Mouse (Mus musculus) CH12.LX (cell line): ENCODE results near the gene Hdac5. TPM values are rescaled to one million over a fixed set of nuclear protein-coding genes. Genes with fewer than 3 reads are reported as not detected.

ENCODE experiments used
- DNase-seq: peaks from one replicate; pipeline ENCODE4 v3.0.0-alpha.2; 2013; ENCODE audit errors: extremely low read depth
- H3K27ac ChIP-seq: 2 replicates; pipeline ENCODE4 v1.5.1; 2012; ENCODE audit warnings: low read depth, mild to moderate bottlenecking, control low read depth, moderate library complexity; ENCODE audit not compliant: insufficient read depth
- H3K27me3 ChIP-seq: replicated peaks from 2 replicates; pipeline ENCODE3; 2012; ENCODE audit warnings: inconsistent platforms
- H3K36me3 ChIP-seq, 2 experiments: replicated peaks in 1 of 2; 2 replicates each; pipeline versions ENCODE3 to v1.6.1; 2012; ENCODE audit warnings: inconsistent platforms in 1 of 2, low read length in 1 of 2, mild to moderate bottlenecking in 1 of 2, mixed read lengths in 1 of 2, moderate library complexity in 1 of 2; ENCODE audit not compliant: control insufficient read depth in 1 of 2, insufficient read depth in 1 of 2
- H3K4me1 ChIP-seq, 2 experiments: 2 replicates each; pipeline ENCODE4 v1.6.1; 2012; ENCODE audit warnings: inconsistent platforms in 1 of 2, moderate library complexity in 1 of 2; ENCODE audit not compliant: insufficient read depth in 2 of 2, control insufficient read depth in 1 of 2
- H3K4me2 ChIP-seq: 2 replicates; pipeline ENCODE4 v1.6.1; 2012; ENCODE audit warnings: low read depth, mild to moderate bottlenecking, control low read depth; ENCODE audit not compliant: poor library complexity, insufficient read depth, severe bottlenecking
- H3K4me3 ChIP-seq, 3 experiments: fragments of 150-350 bp in 1 of 3; sonication (generic) in 1 of 3; replicated peaks in 1 of 3; 2 replicates each; pipeline versions ENCODE3 to v1.5.1; 2011 to 2012; ENCODE audit warnings: low read depth in 2 of 3, low read length in 2 of 3, mild to moderate bottlenecking in 2 of 3, moderate library complexity in 2 of 3, control low read depth in 1 of 3, improper control_type of control experiment in 1 of 3, inconsistent platforms in 1 of 3, mixed read lengths in 1 of 3; ENCODE audit not compliant: poor library complexity in 1 of 3
- H3K79me2 ChIP-seq: replicated peaks from 2 replicates; pipeline ENCODE4 v1.6.1; 2012; ENCODE audit warnings: mild to moderate bottlenecking, moderate library complexity; ENCODE audit not compliant: control insufficient read depth, poor library complexity, insufficient read depth, severe bottlenecking; ENCODE audit errors: extremely low read depth
- H3K9ac ChIP-seq: 2 replicates; pipeline ENCODE4 v1.6.1; 2012; ENCODE audit warnings: low read depth, mild to moderate bottlenecking, control low read depth, moderate library complexity; ENCODE audit not compliant: insufficient read depth
- H3K9me3 ChIP-seq: replicated peaks from 2 replicates; pipeline ENCODE3; 2012; ENCODE audit warnings: low read length, inconsistent platforms, mixed read lengths
- BHLHE40 ChIP-seq: IDR thresholded peaks from 2 replicates; pipeline ENCODE4 v1.6.1; 2011; ENCODE audit warnings: mild to moderate bottlenecking, low read depth, low read length, improper control_type of control experiment
- CHD2 ChIP-seq: IDR thresholded peaks from 2 replicates; pipeline ENCODE4 v1.6.1; 2011; ENCODE audit warnings: low read length, improper control_type of control experiment
- CTCF ChIP-seq, 2 experiments: IDR thresholded peaks in 1 of 2; conservative IDR thresholded peaks in 1 of 2; 2 replicates each; pipeline ENCODE4 v1.5.1; 2011 to 2012; ENCODE audit warnings: low read depth in 2 of 2, low read length in 2 of 2, improper control_type of control experiment in 1 of 2, inconsistent platforms in 1 of 2, mild to moderate bottlenecking in 1 of 2, moderate library complexity in 1 of 2
- ETS1 ChIP-seq: conservative IDR thresholded peaks from 2 replicates; pipeline ENCODE4 v1.6.1; 2012; ENCODE audit warnings: low read depth, mild to moderate bottlenecking, inconsistent platforms, low read length, improper control_type of control experiment, moderate library complexity
- GABPA ChIP-seq: IDR thresholded peaks from 2 replicates; pipeline ENCODE4 v1.6.1; 2012; ENCODE audit warnings: low read depth, low read length, improper control_type of control experiment, inconsistent platforms; ENCODE audit not compliant: insufficient replicate concordance
- HCFC1 ChIP-seq: IDR thresholded peaks from 2 replicates; pipeline ENCODE4 v1.6.1; 2012; ENCODE audit warnings: low read depth, mild to moderate bottlenecking, inconsistent platforms, low read length, improper control_type of control experiment
- JUN ChIP-seq: IDR thresholded peaks from 2 replicates; pipeline ENCODE4 v1.6.1; 2011; ENCODE audit warnings: low read depth, mild to moderate bottlenecking, low read length, improper control_type of control experiment, moderate library complexity; ENCODE audit not compliant: insufficient read depth
- MEF2A ChIP-seq: IDR thresholded peaks from 2 replicates; pipeline ENCODE4 v1.6.1; 2014; ENCODE audit warnings: low read depth, mild to moderate bottlenecking, inconsistent platforms, low read length, improper control_type of control experiment, borderline replicate concordance
- MXI1 ChIP-seq: IDR thresholded peaks from 2 replicates; pipeline ENCODE4 v1.6.1; 2011; ENCODE audit warnings: mild to moderate bottlenecking, low read depth, low read length, improper control_type of control experiment
- MYC ChIP-seq: IDR thresholded peaks from 2 replicates; pipeline ENCODE4 v1.6.1; 2011; ENCODE audit warnings: low read depth, mild to moderate bottlenecking, improper control_type of control experiment, low read length
- RCOR1 ChIP-seq: conservative IDR thresholded peaks from 2 replicates; pipeline ENCODE4 v1.6.1; 2012; ENCODE audit warnings: low read depth, mild to moderate bottlenecking, inconsistent platforms, low read length, improper control_type of control experiment
- SIN3A ChIP-seq: IDR thresholded peaks from 2 replicates; pipeline ENCODE4 v1.6.1; 2012; ENCODE audit warnings: low read length, improper control_type of control experiment, inconsistent platforms
- SMC3 ChIP-seq: IDR thresholded peaks from 2 replicates; pipeline ENCODE4 v1.6.1; 2011; ENCODE audit warnings: low read depth, low read length, improper control_type of control experiment
- UBTF ChIP-seq: IDR thresholded peaks from 2 replicates; pipeline ENCODE4 v1.6.1; 2012; ENCODE audit warnings: low read depth, mild to moderate bottlenecking, inconsistent platforms, low read length, improper control_type of control experiment, moderate library complexity
- ZC3H11A ChIP-seq: IDR thresholded peaks from 2 replicates; pipeline ENCODE4 v1.6.1; 2012; ENCODE audit warnings: low read depth, mild to moderate bottlenecking, inconsistent platforms, low read length, improper control_type of control experiment
- dilution Hi-C: fragments of 300-500 bp; cut with MboI; formaldehyde crosslinking; loops from 2 replicates; pipeline ENCODE4 v1.14.3; 2020; ENCODE audit warnings: low sequenced_read_pairs; ENCODE audit not compliant: extremely low pct_unique_long_range_greater_than_20kb, extremely low pct_ligation_motif_present
- in situ Hi-C: fragments of 300-500 bp; cut with MboI; formaldehyde crosslinking; loops from 3 replicates; pipeline ENCODE4 v1.14.3; 2019; ENCODE audit warnings: low sequenced_read_pairs, low pct_ligation_motif_present, low pct_unique_long_range_greater_than_20kb, mixed read lengths
- polyA plus RNA-seq: library from polyadenylated mRNA; unstranded; fragments of >175 nt; gene quantifications from 2 replicates; pipeline ENCODE4 v1.2.1, GENCODE M21; 2012; ENCODE audit warnings: low read depth; ENCODE audit not compliant: insufficient read length
- total RNA-seq, 2 experiments: library from RNA; depleted of rRNA; stranded (reverse); fragments of 300-350 nt in 1 of 2; fragments of >200 nt in 1 of 2; gene quantifications; 2 replicates each; pipeline ENCODE4 v1.2.3; 2012 to 2014

Gene Hdac5
- total and polyA plus RNA-seq, 3 experiments: 24.9 to 49.6 (median 46.4) TPM

DNA sequence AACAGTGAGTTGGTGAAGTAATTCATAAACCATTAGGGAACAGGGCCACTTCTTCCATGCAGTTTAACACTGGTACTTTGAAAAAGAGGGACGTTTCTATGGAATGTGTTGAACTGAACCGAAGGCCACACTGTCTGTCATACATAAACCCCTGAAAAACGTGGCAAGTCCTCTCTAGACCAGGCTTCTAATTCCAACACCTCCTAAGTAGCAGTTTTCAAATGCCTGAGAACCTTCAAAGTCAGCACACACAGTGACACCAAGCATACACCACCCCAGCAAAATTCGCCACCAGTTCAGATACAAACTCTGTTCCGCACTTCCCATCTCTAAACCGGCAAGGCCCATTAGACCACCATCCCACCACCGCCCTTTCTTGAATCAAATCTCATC lies 45.7 kb downstream of the Hdac5 start:
- H3K27ac ChIP-seq: peak overlapping the region; percentile 21; the same call in 1 of the 2 replicates
- H3K36me3 ChIP-seq: peaks cover 23 to 41% of the 10 kb centered on the region in 2 experiments
- TF ChIP-seq GABPA: no peak
- TF ChIP-seq MYC: peak; percentile 31; the same call in 1 of the 2 replicates
- peak; percentile 56; the same call in 1 of the 2 replicates for TF ChIP-seq MXI1
- peaks cover 53% of the 10 kb centered on the region for H3K79me2 ChIP-seq
- peak overlapping the region; percentile 83 for H3K4me2 ChIP-seq
- H3K9ac ChIP-seq: peak overlapping the region; percentile 86
- H3K9me3 ChIP-seq: no peaks in the 10 kb centered on the region
- no peaks in the 10 kb centered on the region for H3K27me3 ChIP-seq
- peak overlapping the region; percentile 60 to 88 (median 81) for H3K4me3 ChIP-seq
- dilution Hi-C loops: no loop called here
- peak; percentile 29 for DNase-seq
- peaks cover 6 to 59% of the 10 kb centered on the region in 2 experiments for H3K4me1 ChIP-seq
- in situ Hi-C loops: no loop called here

DNA sequence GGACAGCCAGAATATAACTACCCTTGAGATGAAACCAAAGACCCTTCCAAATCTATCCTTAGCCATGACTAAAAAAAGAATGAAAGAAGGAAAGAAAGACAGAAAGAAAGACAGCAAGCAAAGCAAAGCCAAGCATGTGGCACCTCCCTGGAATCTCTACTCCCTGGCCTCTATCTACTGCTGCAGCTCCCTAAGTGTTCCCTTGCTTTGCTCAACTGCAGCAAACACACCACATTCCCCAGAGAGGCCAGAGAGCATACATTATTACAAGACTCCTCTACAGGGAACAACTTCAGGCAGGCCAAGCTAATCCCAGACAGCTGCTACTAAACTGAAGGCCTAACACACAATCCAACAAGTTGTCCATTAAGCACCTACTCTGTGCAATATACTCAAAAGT lies 50.1 kb downstream of the Hdac5 start:
- dilution Hi-C loops (no loop called here), in situ Hi-C loops (no loop called here)
- Histone ChIP-seq H3K79me2 (peaks cover 80% of the 10 kb centered on the region), H3K4me1 (peaks cover 6 to 42% of the 10 kb centered on the region in 2 experiments), H3K9me3 (no peaks in the 10 kb centered on the region), H3K27me3 (no peaks in the 10 kb centered on the region), H3K36me3 (peaks cover 53 to 79% of the 10 kb centered on the region in 2 experiments)
- DNase-seq: no peak
- TF ChIP-seq UBTF: no peak
- no peak for TF ChIP-seq CHD2
- no peak for TF ChIP-seq ETS1
- TF ChIP-seq MEF2A: no peak
- TF ChIP-seq SIN3A: no peak
- TF ChIP-seq ZC3H11A: no peak
- TF ChIP-seq HCFC1: no peak
- TF ChIP-seq BHLHE40: no peak
- no peak for TF ChIP-seq CTCF (conservative IDR thresholded peaks at IDR 0.05 in 1 of 2, IDR thresholded peaks at IDR 0.05 in 1 of 2; ENCODE audit: low read depth in 2 of 2, low read length in 2 of 2)
- TF ChIP-seq MYC: no peak
- TF ChIP-seq JUN: no peak
- no peak for TF ChIP-seq SMC3
- TF ChIP-seq RCOR1: no peak
- TF ChIP-seq, all 38 proteins: peak for 0
- Histone ChIP-seq H3K4me2 (no peak overlapping the region), H3K4me3 (no peak overlapping the region), H3K27ac (no peak overlapping the region), H3K9ac (no peak overlapping the region)
